Mouse (Mus musculus): ENCODE measurements around the gene Gtf2h5. TPM values are rescaled to one million over a fixed set of nuclear protein-coding genes. Genes with fewer than 3 reads are reported as not detected.

Gtf2h5 gene
- polyA plus RNA-seq, 1 experiment from 2014 or later: 220 TPM

DNA sequence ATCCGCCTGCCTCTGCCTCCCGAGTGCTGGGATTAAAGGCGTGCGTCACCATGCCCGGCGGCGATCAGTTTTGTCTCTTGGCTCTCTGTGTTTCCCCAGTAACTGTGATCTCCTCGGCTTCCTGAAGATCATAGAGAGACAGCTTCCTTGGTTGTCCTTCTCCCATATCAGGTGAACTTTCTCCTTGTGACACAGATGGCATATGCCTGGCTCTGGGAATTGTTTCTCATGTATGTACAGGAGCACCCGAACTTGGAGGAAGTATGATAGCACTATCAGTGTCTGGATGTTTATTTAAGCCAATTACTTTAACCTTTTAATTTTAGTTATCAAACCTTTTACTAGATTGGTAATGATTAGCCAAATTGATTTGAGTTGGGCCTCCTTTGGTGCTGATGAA is 35.5 kb downstream of the Gtf2h5 start:
- peaks cover 26% of the 10 kb centered on the region for H3K4me1 ChIP-seq
- no peak overlapping the region for H3K4me2 ChIP-seq
- WGBS: 96% methylated on average over 9 of the region's 9 CpGs
- no peaks in the 10 kb centered on the region for H3K9me3 ChIP-seq (replicated peaks)
- H3K27me3 ChIP-seq (replicated peaks): no peaks in the 10 kb centered on the region
- H3K36me3 ChIP-seq: no peaks in the 10 kb centered on the region
- no peak overlapping the region for H3K27ac ChIP-seq (replicated peaks)
- ATAC-seq (ENCODE audit: low FRiP score): no peak
- no peak overlapping the region for H3K9ac ChIP-seq (replicated peaks)
- no peak overlapping the region for H3K4me3 ChIP-seq (replicated peaks)

DNA sequence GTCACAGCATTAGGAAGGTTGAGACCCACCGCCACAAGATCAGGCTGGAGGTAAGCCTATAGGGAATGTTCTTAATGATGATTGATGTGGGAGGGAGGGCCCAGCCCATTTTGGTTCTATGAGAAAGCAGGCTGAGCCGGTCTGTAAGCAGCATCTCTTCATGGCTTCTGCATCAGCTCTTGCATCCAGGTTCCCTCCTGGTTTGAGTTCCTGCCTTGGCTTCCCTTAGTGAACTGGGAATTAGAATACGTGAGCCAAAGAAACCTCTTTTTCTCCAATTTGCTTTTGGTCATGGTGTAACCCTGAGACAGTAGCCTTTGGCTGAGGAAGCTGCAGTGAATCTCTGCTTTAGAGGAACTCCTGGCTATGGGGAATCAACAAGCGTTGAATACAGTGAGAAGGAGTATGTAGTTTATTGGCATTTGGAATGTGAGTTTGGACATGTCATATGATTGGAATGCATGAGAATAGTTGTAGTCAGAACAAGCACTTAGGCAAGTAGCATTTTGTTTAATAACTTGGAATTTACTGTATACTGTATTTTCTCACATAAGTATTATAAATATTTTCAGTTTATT is 37.7 kb downstream of the Gtf2h5 start:
- no peak overlapping the region for H3K9ac ChIP-seq (replicated peaks)
- no peak for ATAC-seq (ENCODE audit: low FRiP score)
- H3K36me3 ChIP-seq: peaks cover 4% of the 10 kb centered on the region
- H3K4me3 ChIP-seq (replicated peaks): no peak overlapping the region
- H3K4me2 ChIP-seq: no peak overlapping the region
- WGBS: 63% methylated on average over 4 of the region's 4 CpGs
- H3K9me3 ChIP-seq (replicated peaks): no peaks in the 10 kb centered on the region
- no peak overlapping the region for H3K27ac ChIP-seq (replicated peaks)
- H3K4me1 ChIP-seq: peaks cover 19% of the 10 kb centered on the region
- H3K27me3 ChIP-seq (replicated peaks): no peaks in the 10 kb centered on the region

DNA sequence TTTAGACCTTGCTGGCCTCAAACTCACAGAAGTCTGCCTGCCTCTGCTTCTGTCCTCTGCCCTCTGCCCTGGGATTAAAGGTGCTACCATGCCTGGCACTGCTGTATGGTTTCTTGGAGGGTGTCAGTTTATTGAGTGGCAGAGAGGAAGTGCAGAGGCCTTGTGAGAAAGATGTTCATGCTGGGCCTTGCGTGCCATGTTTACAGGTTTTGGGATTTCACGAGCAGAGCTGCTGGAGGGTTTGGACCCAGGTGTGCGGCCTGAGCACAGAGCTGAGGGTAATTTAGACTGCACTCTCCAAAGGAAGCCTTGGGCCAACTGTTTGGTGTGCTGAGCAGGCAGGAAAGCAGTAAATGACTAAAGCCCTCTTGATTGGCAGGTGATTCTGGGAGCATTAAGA is 38.3 kb downstream of the Gtf2h5 start:
- no peak overlapping the region for H3K4me2 ChIP-seq
- no peaks in the 10 kb centered on the region for H3K27me3 ChIP-seq (replicated peaks)
- no peak overlapping the region for H3K4me3 ChIP-seq (replicated peaks)
- no peaks in the 10 kb centered on the region for H3K9me3 ChIP-seq (replicated peaks)
- no peak overlapping the region for H3K27ac ChIP-seq (replicated peaks)
- ATAC-seq (ENCODE audit: low FRiP score): no peak
- peaks cover 11% of the 10 kb centered on the region for H3K36me3 ChIP-seq
- WGBS: 73% methylated on average over 3 of the region's 3 CpGs
- no peak overlapping the region for H3K9ac ChIP-seq (replicated peaks)
- peaks cover 19% of the 10 kb centered on the region for H3K4me1 ChIP-seq

DNA sequence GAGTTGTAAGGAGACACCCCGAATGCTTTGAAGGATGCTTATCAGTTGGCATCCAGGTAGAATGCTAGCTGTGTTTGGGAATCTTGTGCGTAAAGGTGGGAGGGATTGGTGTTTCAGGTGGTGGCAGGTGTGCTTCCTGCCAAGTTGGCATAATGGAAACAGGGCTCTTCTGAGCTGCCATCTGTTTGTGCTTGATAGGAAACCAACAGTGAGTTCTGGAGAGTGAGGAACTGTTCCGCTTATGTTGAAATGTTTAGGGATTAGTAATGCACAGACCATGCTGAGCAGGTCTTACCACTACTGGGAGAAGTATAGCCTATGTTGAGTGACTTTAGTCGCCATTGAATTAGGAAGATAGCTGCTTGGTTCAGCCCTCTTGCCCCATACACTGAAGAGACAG is 39.3 kb downstream of the Gtf2h5 start:
- ATAC-seq (ENCODE audit: low FRiP score): no peak
- no peak overlapping the region for H3K27ac ChIP-seq (replicated peaks)
- 89% methylated on average over 4 of the region's 4 CpGs for WGBS

DNA sequence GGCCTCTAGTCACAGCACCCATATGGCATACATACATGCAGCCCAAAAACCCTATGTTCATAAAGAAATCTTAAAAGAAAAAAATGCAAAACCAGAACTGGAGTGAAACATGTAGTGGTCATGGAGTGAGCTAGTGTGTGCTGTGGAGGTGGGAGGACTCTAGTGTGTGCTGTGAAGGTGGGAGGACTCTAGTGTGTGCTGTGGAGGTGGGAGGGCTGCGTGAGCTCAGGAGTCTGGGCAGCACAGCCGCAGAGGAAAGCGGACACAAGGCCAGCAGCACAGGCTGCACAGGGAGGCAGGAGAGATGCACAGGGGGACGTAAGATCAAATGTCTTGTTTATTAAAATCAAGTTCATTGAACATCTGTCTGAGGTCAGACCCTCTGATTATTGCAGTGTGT is 44.2 kb downstream of the Gtf2h5 start:
- Histone ChIP-seq H3K36me3 (peaks cover 30% of the 10 kb centered on the region), H3K4me2 (no peak overlapping the region), H3K9me3 (replicated peaks) (no peaks in the 10 kb centered on the region), H3K27me3 (replicated peaks) (no peaks in the 10 kb centered on the region), H3K27ac (replicated peaks) (no peak overlapping the region), H3K9ac (replicated peaks) (no peak overlapping the region), H3K4me3 (replicated peaks) (no peak overlapping the region), H3K4me1 (peaks cover 11% of the 10 kb centered on the region)
- no peak for ATAC-seq (ENCODE audit: low FRiP score)
- WGBS: 87% methylated on average over 4 of the region's 4 CpGs

More for the DNA sequence above, 39.3 kb downstream of the Gtf2h5 start:
- H3K4me3 ChIP-seq (replicated peaks): no peak overlapping the region
- H3K9me3 ChIP-seq (replicated peaks): no peaks in the 10 kb centered on the region
- peaks cover 19% of the 10 kb centered on the region for H3K36me3 ChIP-seq
- peaks cover 19% of the 10 kb centered on the region for H3K4me1 ChIP-seq
- no peak overlapping the region for H3K4me2 ChIP-seq
- no peaks in the 10 kb centered on the region for H3K27me3 ChIP-seq (replicated peaks)
- no peak overlapping the region for H3K9ac ChIP-seq (replicated peaks)

DNA sequence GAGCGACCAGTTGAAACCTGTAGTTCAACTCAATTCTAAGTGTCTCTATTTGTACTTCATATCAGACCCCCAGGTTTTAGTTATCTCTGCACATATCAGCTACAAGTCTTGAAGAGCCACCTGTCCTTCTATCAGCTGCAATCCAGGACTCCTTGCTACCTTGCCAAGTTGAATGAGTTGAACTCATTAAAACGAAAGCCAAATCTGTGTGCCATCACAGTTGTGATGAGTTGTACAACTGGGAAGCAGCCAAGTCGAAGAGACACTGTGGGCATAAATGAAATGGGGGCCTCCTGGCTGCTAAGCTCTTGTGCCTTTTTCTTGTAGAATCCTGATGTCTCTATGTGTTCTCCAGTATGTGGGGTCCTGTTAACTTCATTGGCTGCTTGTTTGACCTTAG is 45.9 kb downstream of the Gtf2h5 start:
- Histone ChIP-seq H3K4me1 (0 out of 2 replicates have a peak, but pooled peaks cover 2% of the 10 kb centered on the region), H3K9ac (replicated peaks) (no peak overlapping the region), H3K27me3 (replicated peaks) (no peaks in the 10 kb centered on the region), H3K9me3 (replicated peaks) (no peaks in the 10 kb centered on the region), H3K4me3 (replicated peaks) (no peak overlapping the region), H3K27ac (replicated peaks) (no peak overlapping the region), H3K4me2 (no peak overlapping the region), H3K36me3 (peaks cover 30% of the 10 kb centered on the region)
- WGBS: 92% methylated on average over 3 of the region's 3 CpGs
- ATAC-seq (ENCODE audit: low FRiP score): no peak

DNA sequence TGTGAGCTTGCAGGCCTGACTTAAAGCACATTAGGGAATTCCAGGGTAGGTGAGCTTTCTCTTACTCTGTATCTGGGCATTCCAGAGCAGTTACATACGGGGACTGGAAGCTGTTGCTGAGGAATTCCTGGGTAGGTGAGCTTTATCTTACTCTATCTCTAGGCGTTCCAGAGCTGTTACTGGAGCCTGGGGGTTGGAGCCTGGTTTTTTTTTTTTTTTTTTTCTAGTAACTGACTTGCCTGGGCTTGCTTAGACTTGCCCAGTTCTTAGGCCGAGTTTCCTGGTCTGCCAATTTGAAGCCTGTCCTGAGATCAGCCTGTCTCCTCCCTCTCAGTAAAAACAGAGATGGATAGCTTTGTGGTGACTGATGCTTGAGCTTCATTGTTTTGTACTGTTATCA is 48.5 kb downstream of the Gtf2h5 start:
- Histone ChIP-seq H3K4me3 (replicated peaks) (no peak overlapping the region), H3K36me3 (peaks cover 21% of the 10 kb centered on the region), H3K27ac (replicated peaks) (no peak overlapping the region), H3K9me3 (replicated peaks) (no peaks in the 10 kb centered on the region), H3K4me1 (0 out of 2 replicates have a peak, but pooled peaks cover 2% of the 10 kb centered on the region), H3K27me3 (replicated peaks) (no peaks in the 10 kb centered on the region), H3K9ac (replicated peaks) (no peak overlapping the region), H3K4me2 (no peak overlapping the region)
- WGBS: 64% methylated on average over 3 of the region's 3 CpGs
- no peak for ATAC-seq (ENCODE audit: low FRiP score)

DNA sequence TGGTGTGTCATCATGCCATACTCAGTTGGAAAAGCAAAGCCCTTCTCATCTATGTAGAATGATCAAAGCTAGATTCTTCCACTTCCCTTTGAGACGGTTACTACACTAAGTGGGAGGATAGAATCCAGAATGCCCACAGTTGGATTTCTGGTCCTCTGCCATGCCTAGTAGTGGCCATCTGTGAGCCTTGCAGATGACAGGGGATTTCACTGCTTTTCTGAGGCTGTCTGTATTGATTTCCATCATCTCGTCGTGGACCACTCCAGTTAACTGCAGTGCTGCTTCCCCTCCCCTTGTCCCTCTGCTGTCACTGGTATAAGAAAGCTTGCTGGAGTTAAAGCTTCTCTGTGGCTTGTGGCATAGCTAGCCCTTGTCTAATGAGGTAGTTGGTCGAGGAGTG is 49.8 kb downstream of the Gtf2h5 start:
- Histone ChIP-seq H3K27ac (replicated peaks) (no peak overlapping the region), H3K4me1 (0 out of 2 replicates have a peak, but pooled peaks cover 2% of the 10 kb centered on the region), H3K36me3 (peaks cover 11% of the 10 kb centered on the region), H3K9ac (replicated peaks) (no peak overlapping the region), H3K4me2 (no peak overlapping the region), H3K9me3 (replicated peaks) (no peaks in the 10 kb centered on the region), H3K27me3 (replicated peaks) (no peaks in the 10 kb centered on the region), H3K4me3 (replicated peaks) (no peak overlapping the region)
- ATAC-seq (ENCODE audit: low FRiP score): no peak
- 72% methylated on average over 4 of the region's 4 CpGs for WGBS

DNA sequence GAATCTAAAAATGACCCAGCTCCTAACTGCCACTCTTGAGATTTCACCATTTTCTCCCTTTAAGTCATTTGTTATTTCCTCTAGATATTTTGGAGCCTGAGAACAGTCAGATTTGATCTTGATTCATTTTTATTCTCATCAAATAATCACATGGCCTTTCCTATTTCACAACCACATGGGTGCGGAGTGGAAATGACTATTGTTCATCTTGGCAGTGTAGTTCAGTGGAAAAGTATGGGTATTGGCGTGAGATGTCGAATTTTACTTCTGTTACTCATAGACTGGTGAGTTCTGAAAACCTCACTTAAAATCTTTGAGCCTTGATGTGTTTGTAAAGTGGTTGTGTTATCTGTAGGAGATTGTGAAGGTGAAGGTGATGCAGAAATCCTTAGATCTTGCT is 51.5 kb downstream of the Gtf2h5 start:
- Histone ChIP-seq H3K4me2 (no peak overlapping the region), H3K4me1 (0 out of 2 replicates have a peak, but pooled peaks cover 2% of the 10 kb centered on the region), H3K27ac (replicated peaks) (no peak overlapping the region), H3K9me3 (replicated peaks) (no peaks in the 10 kb centered on the region), H3K4me3 (replicated peaks) (no peak overlapping the region), H3K9ac (replicated peaks) (no peak overlapping the region), H3K36me3 (peaks cover 3% of the 10 kb centered on the region; the same call in 1 of the 2 replicates), H3K27me3 (replicated peaks) (no peaks in the 10 kb centered on the region)
- 97% methylated on average over 3 of the region's 3 CpGs for WGBS
- ATAC-seq (ENCODE audit: low FRiP score): no peak

Small RNAs within 50 kb of the gene (microRNA-seq; reads per million reads assigned to microRNA genes)
- gene Gm22774: not detected

Other genes starting within 250 kb of the Gtf2h5 start
- 8.1 and 12.6 TPM in 2 replicates for gene Snx9, start 238.5 kb upstream of the Gtf2h5 start, polyA plus RNA-seq (2015; fragmentation: Nextera tagmentation; extraction: Ambion mirVana)
- gene Synj2, start 138.5 kb upstream of the Gtf2h5 start, polyA plus RNA-seq (2015; fragmentation: Nextera tagmentation; extraction: Ambion mirVana): 1.5 and 2.7 TPM in 2 replicates
- gene Serac1, start within 50 bp of the Gtf2h5 start, polyA plus RNA-seq (2015; fragmentation: Nextera tagmentation; extraction: Ambion mirVana): 12.3 and 13.1 TPM in 2 replicates
- 116 and 122 TPM in 2 replicates for gene Tulp4, start 26.7 kb downstream of the Gtf2h5 start, polyA plus RNA-seq (2015; fragmentation: Nextera tagmentation; extraction: Ambion mirVana)
- gene Tmem181a, start 177.1 kb downstream of the Gtf2h5 start, polyA plus RNA-seq (2015; fragmentation: Nextera tagmentation; extraction: Ambion mirVana): 48.3 and 53.6 TPM in 2 replicates
- gene Dynlt1a, start 237.7 kb downstream of the Gtf2h5 start, polyA plus RNA-seq (2015; fragmentation: Nextera tagmentation; extraction: Ambion mirVana): 47.5 and 54.2 TPM in 2 replicates

Measured in neural tube, embryonic 15.5 days (tissue).